Mouse (Mus musculus) kidney, embryonic 16.5 days (tissue): ENCODE measurements around the gene Pck1. TPM values are rescaled to one million over a fixed set of nuclear protein-coding genes. Genes with fewer than 3 reads are reported as not detected.
"Not testable (repeated sequence)": the region's sequence is repeated elsewhere in the genome, so short reads cannot be mapped to it uniquely, and the experiment has no call there.

Experiments
- ATAC-seq: fragments of 200-750 bp; cut with Nextera tagmentation; 2 replicates; pipeline ENCODE4 v1.8.0; 2017; ENCODE audit warnings: moderate TSS enrichment; ENCODE audit not compliant: low FRiP score, low TSS enrichment
- H3K27ac ChIP-seq: fragments of 300-500 bp; sonication (generic); 2 replicates; pipeline ENCODE4 v1.5.1; 2014; ENCODE audit warnings: low read length
- H3K27me3 ChIP-seq: fragments of 300-500 bp; sonication (generic); 2 replicates; pipeline ENCODE4 v1.6.1; 2014; ENCODE audit warnings: low read length, control low read depth, mixed read lengths; ENCODE audit not compliant: insufficient read depth
- H3K36me3 ChIP-seq: fragments of 300-500 bp; sonication (generic); 2 replicates; pipeline ENCODE4 v1.6.1; 2014; ENCODE audit warnings: low read length, control low read depth, mixed read lengths; ENCODE audit not compliant: insufficient read depth
- H3K4me1 ChIP-seq: fragments of 300-500 bp; sonication (generic); 2 replicates; pipeline ENCODE4 v1.6.1; 2014; ENCODE audit warnings: low read length, control low read depth, mixed read lengths; ENCODE audit not compliant: insufficient read depth
- H3K4me2 ChIP-seq: fragments of 300-500 bp; sonication (generic); replicated peaks from 2 replicates; pipeline ENCODE4 v1.6.1; 2014; ENCODE audit warnings: low read depth, low read length
- H3K4me3 ChIP-seq: fragments of 300-500 bp; sonication (generic); 2 replicates; pipeline ENCODE4 v1.5.1; 2014; ENCODE audit warnings: mild to moderate bottlenecking, low read length
- H3K9ac ChIP-seq: fragments of 300-500 bp; sonication (generic); replicated peaks from 2 replicates; pipeline ENCODE4 v1.6.1; 2014; ENCODE audit warnings: low read length
- H3K9me3 ChIP-seq: fragments of 300-500 bp; sonication (generic); 2 replicates; pipeline ENCODE4 v1.6.1; 2016; ENCODE audit warnings: low read length, control low read depth
- WGBS: fragments of 180-500 bp; shearing (Covaris S2); extraction: QIAGEN DNeasy Blood & Tissue Kit; methylation state at CpG from one replicate; pipeline ENCODE4 v1.1.7; 2014; 5-methylcytosine and 5-hydroxymethylcytosine counted together
- polyA plus RNA-seq: library from polyadenylated mRNA; unstranded; fragments of >200 nt; fragmentation: Nextera tagmentation; extraction: Ambion mirVana; gene quantifications from 2 replicates; pipeline ENCODE4 v1.2.1, GENCODE M21; 2015

Pck1 gene
- polyA plus RNA-seq, 1 experiment from 2014 or later, result 38.4 TPM

GRCm38 (mm10) chr2:173120117-173120516 is 32.7 kb upstream of the Pck1 start:
- H3K36me3 ChIP-seq, H3K9ac ChIP-seq, H3K4me1 ChIP-seq, H3K9me3 ChIP-seq, H3K4me3 ChIP-seq, H3K27ac ChIP-seq, ATAC-seq, H3K4me2 ChIP-seq, H3K27me3 ChIP-seq: not testable (repeated sequence)
- WGBS, result 69% methylated on average over 4 of the region's 4 CpGs

GRCm38 (mm10) chr2:173124022-173124735 is 28.7 kb upstream of the Pck1 start:
- Histone ChIP-seq H3K4me2 (no peak overlapping the region), H3K4me3 (no peak overlapping the region), H3K36me3 (no peaks in the 10 kb centered on the region), H3K27me3 (no peaks in the 10 kb centered on the region), H3K27ac (no peak overlapping the region), H3K9me3 (no peaks in the 10 kb centered on the region; the same call in 1 of the 2 replicates), H3K4me1 (no peaks in the 10 kb centered on the region), H3K9ac (no peak overlapping the region)
- no peak for ATAC-seq
- 86% methylated on average over 7 of the region's 7 CpGs for WGBS

GRCm38 (mm10) chr2:173126386-173126785 is 26.5 kb upstream of the Pck1 start:
- Histone ChIP-seq H3K27me3 (no peaks in the 10 kb centered on the region), H3K4me1 (no peaks in the 10 kb centered on the region), H3K4me3 (no peak overlapping the region), H3K36me3 (no peaks in the 10 kb centered on the region), H3K4me2 (no peak overlapping the region), H3K9ac (no peak overlapping the region), H3K27ac (no peak overlapping the region), H3K9me3 (no peaks in the 10 kb centered on the region; the same call in 1 of the 2 replicates)
- no peak for ATAC-seq
- WGBS, result 86% methylated on average over 4 of the region's 4 CpGs

GRCm38 (mm10) chr2:173129111-173129510 is 23.7 kb upstream of the Pck1 start:
- whole genome bisulfite sequencing, result 58% methylated on average over 2 of the region's 2 CpGs
- H3K4me1 ChIP-seq, result peaks cover 5% of the 10 kb centered on the region
- no peak overlapping the region for H3K9ac ChIP-seq
- no peaks in the 10 kb centered on the region for H3K36me3 ChIP-seq
- H3K27me3 ChIP-seq, result 0 out of 2 replicates have a peak, but pooled peaks cover under 1% of the 10 kb centered on the region
- no peak overlapping the region for H3K4me2 ChIP-seq
- no peak overlapping the region for H3K4me3 ChIP-seq
- ATAC-seq, result peak; percentile 85
- no peaks in the 10 kb centered on the region; the same call in 1 of the 2 replicates for H3K9me3 ChIP-seq
- H3K27ac ChIP-seq, result no peak overlapping the region

- H3K4me1 ChIP-seq, result peaks cover 5% of the 10 kb centered on the region
- H3K9me3 ChIP-seq, result no peaks in the 10 kb centered on the region
- WGBS, result 39% methylated on average over 13 of the region's 13 CpGs
- no peak overlapping the region for H3K4me2 ChIP-seq
- H3K9ac ChIP-seq, result no peak overlapping the region
- H3K36me3 ChIP-seq, result no peaks in the 10 kb centered on the region
- H3K27ac ChIP-seq, result no peak overlapping the region
- ATAC-seq, result peak; percentile 50; the same call in 1 of the 2 replicates
- H3K4me3 ChIP-seq, result no peak overlapping the region
- peaks cover 4% of the 10 kb centered on the region; the same call in 1 of the 2 replicates for H3K27me3 ChIP-seq
These were observed 20.6 kb upstream of the Pck1 start for GRCm38 (mm10) chr2:173132262-173132661.

- no peaks in the 10 kb centered on the region for H3K9me3 ChIP-seq
- no peaks in the 10 kb centered on the region for H3K36me3 ChIP-seq
- no peak overlapping the region for H3K27ac ChIP-seq
- no peak for ATAC-seq
- H3K4me2 ChIP-seq, result no peak overlapping the region
- WGBS, result 34% methylated on average over 8 of the region's 8 CpGs
- no peak overlapping the region for H3K9ac ChIP-seq
- H3K27me3 ChIP-seq, result peaks cover 4% of the 10 kb centered on the region; the same call in 1 of the 2 replicates
- H3K4me3 ChIP-seq, result no peak overlapping the region
- H3K4me1 ChIP-seq, result peaks cover 5% of the 10 kb centered on the region
These were observed 20.0 kb upstream of the Pck1 start for GRCm38 (mm10) chr2:173132794-173133300.

GRCm38 (mm10) chr2:173134695-173135094 is 18.2 kb upstream of the Pck1 start:
- Histone ChIP-seq H3K4me2 (no peak overlapping the region), H3K27me3 (peaks cover 4% of the 10 kb centered on the region; the same call in 1 of the 2 replicates), H3K9me3 (no peaks in the 10 kb centered on the region), H3K4me3 (no peak overlapping the region), H3K4me1 (peaks cover 5% of the 10 kb centered on the region), H3K36me3 (no peaks in the 10 kb centered on the region), H3K9ac (no peak overlapping the region), H3K27ac (no peak overlapping the region)
- no peak for ATAC-seq
- WGBS, result 36% methylated on average over 9 of the region's 9 CpGs

- peaks cover 4% of the 10 kb centered on the region; the same call in 1 of the 2 replicates for H3K27me3 ChIP-seq
These were observed 14.3 kb upstream of the Pck1 start for GRCm38 (mm10) chr2:173138323-173139239.

GRCm38 (mm10) chr2:173143611-173144010 is 9.2 kb upstream of the Pck1 start:
- H3K36me3 ChIP-seq, result no peaks in the 10 kb centered on the region
- H3K27me3 ChIP-seq, result peaks cover 6% of the 10 kb centered on the region; the same call in 1 of the 2 replicates
- WGBS, result 52% methylated on average over 11 of the region's 11 CpGs
- no peaks in the 10 kb centered on the region for H3K9me3 ChIP-seq
- no peak overlapping the region for H3K4me3 ChIP-seq
- H3K27ac ChIP-seq, result no peak overlapping the region
- no peak for ATAC-seq
- no peaks in the 10 kb centered on the region for H3K4me1 ChIP-seq
- H3K4me2 ChIP-seq, result no peak overlapping the region
- no peak overlapping the region for H3K9ac ChIP-seq

More at GRCm38 (mm10) chr2:173138323-173139239, 14.3 kb upstream of the Pck1 start:
- Histone ChIP-seq H3K4me1 (no peaks in the 10 kb centered on the region), H3K9me3 (no peaks in the 10 kb centered on the region), H3K4me3 (no peak overlapping the region), H3K36me3 (no peaks in the 10 kb centered on the region), H3K9ac (no peak overlapping the region), H3K4me2 (no peak overlapping the region), H3K27ac (no peak overlapping the region)
- WGBS, result 57% methylated on average over 15 of the region's 15 CpGs
- no peak for ATAC-seq
